Mouse (Mus musculus): Measurements from ENCODE around the gene Hprt.
"Not testable (repeated sequence)": the region's sequence is repeated elsewhere in the genome, so short reads cannot be mapped to it uniquely, and the experiment has no call there.

The Hprt gene

DNA sequence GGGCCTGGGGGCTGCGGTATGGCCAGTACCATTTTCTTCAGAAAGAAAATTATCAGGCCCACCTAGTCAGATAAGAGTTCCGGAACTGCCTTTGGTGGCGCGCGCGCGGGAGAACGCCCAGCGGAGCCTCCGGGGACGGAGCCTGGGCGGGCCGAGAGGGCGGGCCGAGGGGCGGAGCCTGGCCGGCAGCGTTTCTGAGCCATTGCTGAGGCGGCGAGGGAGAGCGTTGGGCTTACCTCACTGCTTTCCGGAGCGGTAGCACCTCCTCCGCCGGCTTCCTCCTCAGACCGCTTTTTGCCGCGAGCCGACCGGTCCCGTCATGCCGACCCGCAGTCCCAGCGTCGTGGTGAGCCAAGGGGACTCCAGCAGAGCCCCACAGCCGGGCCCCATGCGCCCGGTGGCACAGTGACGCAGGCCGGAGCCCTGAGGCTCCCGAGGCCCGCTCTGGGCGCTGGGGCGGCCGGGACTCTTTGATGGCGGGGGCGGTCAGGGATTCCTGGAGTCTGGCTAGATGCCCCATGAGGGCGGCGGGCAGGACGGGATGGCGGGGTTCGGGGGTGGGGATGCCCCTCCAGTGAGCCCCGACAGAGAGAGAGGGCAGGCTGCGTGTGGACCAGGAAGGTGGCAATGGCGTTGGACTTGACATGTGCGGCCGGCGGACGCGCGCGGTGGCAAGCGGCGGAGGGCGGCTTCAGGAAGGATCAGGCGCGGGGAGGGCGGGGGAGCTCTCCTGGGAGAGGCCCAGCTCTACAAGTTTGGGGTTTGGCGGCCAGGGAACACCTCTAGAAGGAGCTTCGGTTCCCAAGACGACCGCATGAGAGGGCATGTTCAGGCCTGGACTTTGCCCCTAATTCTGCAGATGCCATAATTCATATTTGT is at the start of gene Hprt:
Hprt (plus strand) TSS at position 233 of the 879 bp plus-strand sequence.
- peak; percentile 90 for DNase-seq (ENCODE audit: low read depth)

DNA sequence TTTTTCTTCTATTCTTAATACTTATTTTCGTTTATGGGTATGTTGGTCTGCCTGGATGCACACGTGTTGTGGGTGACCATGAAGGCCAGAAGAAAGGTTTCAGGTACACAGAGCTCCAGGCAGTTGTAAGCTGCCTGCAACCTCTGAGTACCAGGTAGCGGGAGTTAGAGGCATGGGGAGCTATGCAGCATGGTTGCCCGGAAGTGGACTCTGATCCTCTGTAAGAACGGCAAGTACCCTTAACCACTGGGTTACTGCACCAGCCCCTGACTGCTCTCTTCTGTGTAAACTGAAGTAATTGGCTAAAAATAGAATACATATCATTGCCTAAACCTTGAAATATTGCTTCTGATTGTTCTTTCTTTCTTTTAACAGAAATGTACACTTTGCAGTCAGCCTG is 42.4 kb upstream of the Hprt start:
- no peak for DNase-seq (ENCODE audit: low read depth)

DNA sequence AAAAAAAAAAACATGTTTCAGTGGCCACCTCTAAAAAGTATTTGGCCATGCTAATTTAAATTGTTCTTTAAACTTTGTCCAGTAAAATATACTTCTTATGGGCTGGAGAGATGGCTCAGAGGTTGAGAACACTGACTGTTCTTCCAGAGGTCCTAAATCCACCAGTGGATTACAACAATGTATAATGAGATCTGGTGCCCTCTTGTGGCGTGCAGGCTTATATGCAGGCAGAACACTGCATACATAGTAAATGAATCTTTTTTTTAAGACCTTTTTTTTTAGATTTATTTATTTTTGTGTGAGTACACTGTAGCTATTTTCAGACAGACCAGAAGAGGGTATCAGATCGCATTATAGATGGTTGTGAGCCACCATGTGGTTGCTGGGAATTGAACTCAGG is 38.2 kb upstream of the Hprt start:
- DNase-seq (ENCODE audit: low read depth) = peak; percentile 48

DNA sequence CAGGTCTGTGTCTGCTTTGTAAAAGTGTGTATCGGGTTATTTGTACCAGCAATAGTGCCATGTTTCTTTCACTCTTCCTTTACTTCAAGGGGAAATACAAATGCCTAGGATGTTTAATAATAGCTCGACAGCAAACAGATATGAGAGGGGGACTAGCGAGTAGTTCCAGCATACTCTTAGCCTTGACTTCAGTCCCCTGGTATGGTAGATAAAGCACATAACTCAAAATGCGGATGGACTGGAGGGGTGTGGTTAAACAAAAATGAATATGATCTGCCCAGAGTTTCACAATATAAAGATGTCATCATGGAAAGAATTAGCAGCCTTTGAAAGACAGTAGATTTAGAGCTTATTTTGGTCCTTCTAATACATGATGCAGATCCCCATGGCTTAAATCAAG is 31.0 kb upstream of the Hprt start:
- no peak for DNase-seq (ENCODE audit: low read depth)

DNA sequence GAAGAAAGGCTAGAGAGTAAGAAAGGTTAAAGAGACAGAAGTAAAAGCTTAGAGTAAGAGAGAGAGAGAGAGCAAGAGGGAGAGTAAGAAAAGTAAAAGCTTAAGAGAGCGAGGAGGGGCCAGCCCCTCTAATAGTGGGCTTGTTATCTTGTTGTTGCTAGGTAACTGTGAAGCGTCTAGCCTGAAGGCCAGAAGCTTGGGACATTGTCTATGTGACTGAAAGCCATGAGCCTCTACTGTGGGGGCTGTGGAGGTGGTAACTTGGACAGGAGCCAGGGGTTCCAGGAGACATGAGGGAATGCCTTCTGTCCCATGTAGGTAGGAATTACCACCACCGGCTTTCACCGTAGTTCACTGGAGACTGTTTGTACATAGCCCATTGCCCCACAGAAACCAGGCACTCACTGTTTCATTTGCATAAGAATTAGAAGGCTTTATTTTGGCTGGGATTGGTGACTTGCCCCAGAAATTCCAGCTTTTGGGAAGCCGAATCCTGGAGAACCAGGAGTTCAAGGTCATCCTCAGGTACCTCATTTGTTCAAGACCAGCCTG is 26.3 kb upstream of the Hprt start:
- DNase-seq (ENCODE audit: low read depth) = no peak

DNA sequence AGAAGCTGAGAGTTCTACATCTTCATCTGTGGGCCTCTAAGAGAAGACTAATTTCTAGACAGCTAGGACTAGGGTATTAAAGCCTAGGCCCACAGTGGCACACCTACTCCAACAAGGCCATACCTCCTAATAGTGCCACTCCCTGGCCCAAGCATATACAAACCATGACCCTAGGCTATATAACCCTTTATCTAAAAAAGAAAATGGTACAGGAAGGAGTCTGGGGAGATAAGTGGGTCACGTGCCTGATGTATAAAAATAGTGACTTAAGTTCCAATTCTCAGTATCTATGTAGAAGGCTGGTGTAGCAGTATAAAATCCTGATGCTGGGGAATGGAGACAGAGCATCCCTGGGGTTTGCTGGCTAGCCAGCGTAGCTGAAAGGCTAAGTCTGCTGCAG is 22.8 kb upstream of the Hprt start:
- no peak for DNase-seq (ENCODE audit: low read depth)

DNA sequence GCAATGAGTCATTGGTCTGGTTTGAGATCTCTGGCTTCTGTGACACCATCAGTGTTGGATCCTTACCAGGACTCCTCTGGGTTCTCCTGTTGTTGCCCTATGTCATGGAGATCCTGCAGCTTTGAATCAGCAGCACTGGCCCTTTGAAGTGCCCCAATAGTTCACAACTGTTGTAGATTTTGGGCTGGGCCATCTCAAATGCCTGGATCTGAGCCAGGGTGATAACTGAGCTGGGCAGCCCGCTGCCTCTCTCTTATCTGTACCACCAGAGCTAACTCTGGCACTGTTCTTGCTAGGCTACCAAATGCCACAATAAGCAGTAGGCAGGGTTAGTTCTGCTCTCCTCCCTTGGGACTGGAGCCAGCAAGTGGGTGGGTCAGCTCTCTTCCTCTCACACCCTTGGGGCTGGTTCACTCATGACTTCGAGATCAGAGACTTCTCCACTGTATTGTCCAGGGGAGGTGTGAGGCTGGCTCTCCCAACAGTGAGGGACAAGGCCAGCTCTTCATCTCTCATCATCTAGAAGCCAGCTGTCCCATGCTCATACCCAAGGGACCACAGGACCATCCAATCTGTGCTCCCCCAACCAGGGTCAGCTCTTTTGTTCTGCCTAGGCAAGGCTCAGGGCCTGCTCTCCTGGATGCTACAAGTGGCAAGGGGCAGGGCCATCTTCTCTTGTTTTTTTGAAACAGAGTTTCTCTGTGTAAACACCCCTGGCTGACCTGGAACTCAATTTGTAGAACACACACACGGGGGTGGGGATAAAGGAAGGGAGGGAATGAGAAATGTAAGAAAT is 16.5 kb upstream of the Hprt start:
- no peak for DNase-seq (ENCODE audit: low read depth)

DNA sequence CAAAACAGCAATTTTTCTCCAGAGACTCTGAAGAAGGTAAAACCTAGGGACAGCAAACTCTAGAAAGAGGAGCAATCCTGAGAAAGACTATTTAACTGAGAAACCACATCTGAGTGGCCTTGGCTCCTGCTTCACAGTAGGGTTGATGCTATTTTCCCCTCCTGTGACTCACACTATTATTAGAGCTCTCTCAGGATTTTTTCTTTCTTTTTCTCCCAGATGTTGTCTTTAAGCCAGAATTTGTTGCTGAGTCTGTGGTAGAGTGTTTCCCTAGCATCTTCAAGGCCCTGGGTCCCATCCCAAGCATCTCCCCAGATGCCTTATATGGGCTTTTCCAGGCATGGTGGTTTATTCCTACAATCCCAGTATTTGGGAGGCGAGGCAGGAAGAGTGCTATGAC is 15.8 kb upstream of the Hprt start:
- no peak for DNase-seq (ENCODE audit: low read depth)

DNA sequence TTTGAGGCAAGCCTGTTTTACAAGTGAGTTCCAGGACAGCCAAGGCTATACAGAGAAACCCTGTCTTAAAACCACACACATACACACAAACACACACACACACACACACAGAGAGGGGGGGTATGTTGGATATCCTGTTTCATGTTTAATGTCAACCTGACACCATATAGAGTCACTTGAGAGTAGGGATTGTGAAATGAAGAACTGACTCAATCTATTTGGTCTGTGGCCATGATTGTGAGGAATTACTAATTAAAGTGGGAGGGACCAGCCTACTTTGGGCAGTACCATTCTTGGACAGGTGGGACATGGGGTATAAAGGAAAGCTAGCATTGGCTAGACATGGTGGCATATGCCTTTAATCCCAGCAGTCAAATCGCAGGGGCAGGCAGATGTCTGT is 15.3 kb upstream of the Hprt start:
- DNase-seq (ENCODE audit: low read depth) = no peak

DNA sequence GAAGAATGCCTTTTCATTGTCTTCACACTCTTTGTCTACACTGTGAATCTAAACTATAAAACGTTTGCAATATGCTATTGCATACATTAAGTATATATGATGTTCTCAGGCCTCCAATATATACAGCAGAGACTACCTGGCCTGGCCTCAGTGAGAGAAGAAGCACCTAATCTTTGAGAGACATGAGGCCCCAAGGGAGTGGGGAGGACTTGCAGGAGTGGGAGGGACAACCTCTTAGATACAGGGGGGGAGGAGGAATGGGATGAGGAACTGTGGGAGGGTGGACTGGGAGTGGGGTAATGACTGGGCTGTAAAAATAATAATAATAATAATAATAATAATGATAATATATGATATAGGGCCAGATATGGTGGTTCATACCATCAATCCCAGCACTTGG is 9.4 kb upstream of the Hprt start:
- no peak for DNase-seq (ENCODE audit: low read depth)

DNA sequence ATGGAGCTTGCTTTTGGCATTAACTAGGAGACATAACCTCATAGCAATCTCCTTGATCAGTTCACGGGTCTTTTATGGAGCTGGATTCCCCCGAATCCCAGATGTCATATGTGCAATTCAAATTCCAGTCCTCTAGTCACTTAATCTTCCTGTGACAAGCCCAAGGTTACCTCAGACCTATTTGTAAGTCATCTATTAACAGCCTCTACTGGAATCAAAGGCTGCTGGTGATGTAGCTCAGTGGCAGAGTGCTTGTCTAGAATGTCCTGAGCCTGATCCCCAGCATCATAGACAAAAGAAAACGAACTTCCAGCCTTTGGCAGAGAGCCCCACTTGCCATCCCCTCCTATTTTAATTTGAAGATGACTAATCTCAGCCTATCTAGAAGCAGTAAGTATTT is 6.6 kb upstream of the Hprt start:
- DNase-seq (ENCODE audit: low read depth) = no peak

DNA sequence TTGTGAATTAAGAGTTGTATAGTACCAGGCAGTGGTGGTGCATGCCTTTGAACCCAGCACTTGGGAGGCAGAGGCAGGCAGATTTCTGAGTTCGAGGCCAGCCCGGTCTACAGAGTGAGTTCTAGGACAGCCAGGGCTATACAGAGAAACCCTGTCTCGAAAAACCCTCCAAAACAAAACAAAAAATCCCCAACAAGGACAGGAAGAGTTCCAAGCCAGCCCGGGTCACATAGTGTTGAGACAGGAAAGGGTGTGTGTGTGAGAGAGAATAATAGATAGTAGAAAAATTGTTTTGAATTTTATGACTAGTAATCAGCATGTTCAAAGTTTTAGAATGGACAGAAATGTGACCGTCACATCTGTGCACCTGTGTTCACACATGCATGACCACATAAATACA is 6.8 kb downstream of the Hprt start:
- not testable (repeated sequence) for DNase-seq (ENCODE audit: low read depth)

DNA sequence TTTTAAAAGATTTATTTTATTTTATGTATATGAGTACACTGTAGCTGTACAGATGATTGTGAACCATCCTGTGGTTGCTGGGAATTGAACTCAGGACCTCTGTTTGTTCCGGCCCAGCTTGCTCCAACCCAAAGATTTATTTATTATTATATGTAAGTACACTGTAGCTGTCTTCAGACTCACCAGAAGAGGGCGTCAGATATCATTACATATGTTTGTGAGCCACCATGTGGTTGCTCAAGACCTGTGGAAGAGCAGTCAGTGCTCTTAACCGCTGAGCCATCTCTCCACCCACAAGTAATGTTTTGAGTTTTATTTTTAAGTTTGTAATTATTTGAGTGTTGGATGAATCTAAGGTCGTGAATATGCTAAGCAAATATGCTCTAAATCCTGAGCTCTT is 16.9 kb downstream of the Hprt start:
- peak; percentile 54 for DNase-seq (ENCODE audit: low read depth)

DNA sequence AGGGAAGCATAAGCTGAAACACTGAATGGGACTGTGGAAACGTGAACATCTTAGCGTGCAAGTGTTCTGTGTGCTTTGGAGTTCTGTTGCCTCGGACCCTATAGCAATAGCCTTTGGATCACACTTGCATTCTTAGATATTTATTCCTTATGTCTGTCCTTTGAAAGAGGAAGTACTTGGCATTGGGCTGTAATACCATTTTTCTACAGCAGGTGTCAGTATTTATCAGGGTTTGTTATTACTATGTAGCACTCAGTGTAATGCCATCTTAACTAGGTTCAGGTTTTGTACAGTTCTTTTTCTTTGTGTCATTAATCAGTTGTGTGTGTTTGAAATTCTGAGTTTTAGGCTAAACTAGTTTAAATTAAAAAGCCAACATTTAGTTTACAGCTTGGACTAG is 18.1 kb downstream of the Hprt start:
- peak; percentile 87 for DNase-seq (ENCODE audit: low read depth)

DNA sequence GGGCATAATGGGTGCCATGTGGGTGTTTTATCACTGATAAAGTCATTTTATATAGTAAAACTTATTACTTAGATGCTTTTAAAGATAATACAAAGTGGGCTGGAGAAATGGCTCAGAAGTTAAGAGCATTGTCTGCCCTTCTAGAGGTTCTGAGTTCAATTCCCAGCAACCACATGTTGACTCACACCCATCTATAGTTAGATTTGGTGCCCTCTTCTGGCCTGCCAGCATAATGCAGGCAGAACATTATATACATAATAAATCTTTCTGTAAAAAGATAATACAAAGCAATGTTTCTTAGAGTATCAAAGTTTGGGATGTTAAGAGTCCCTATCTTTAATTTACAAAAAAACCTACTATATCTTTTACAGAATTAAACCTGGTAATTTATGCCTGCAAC is 27.6 kb downstream of the Hprt start:
- peak; percentile 37 for DNase-seq (ENCODE audit: low read depth)

DNA sequence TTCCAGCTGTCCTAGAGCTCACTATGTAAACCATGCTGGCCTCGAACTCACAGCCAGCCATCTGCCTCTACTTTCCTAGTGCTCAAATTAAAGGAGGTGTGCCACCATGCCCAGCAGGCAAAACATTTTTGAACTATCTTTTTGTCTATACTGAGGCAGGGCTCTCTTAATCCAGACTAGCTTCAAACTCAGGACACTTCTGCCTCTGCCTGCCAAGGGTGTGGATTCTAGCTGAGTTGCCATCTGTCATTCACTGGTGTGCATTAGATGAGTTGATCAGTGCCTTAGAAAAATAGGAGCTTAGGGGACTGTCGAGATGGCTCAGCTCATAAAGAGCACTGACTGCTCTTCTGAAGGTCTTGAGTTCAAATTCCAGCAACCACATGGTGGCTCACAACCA is 35.1 kb downstream of the Hprt start:
- DNase-seq (ENCODE audit: low read depth) = no peak

DNA sequence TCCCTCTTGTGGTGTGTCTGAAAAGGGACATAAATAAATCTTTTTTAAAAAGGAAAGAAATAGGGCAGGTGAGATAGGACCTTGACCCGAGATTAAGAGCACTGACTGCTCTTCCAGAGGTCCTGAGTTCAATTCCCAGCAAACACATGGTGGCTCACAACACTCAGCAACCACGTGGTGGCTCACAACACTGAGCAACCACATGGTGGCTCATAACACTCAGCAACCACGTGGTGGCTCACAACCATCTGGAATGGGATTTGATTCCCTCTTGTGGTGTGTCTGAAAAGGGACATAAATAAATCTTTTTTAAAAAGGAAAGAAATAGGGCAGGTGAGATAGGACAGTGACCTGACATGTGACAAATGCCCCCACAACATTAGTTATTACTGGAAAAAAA is 36.3 kb downstream of the Hprt start:
- DNase-seq (ENCODE audit: low read depth) = not testable (repeated sequence)

DNA sequence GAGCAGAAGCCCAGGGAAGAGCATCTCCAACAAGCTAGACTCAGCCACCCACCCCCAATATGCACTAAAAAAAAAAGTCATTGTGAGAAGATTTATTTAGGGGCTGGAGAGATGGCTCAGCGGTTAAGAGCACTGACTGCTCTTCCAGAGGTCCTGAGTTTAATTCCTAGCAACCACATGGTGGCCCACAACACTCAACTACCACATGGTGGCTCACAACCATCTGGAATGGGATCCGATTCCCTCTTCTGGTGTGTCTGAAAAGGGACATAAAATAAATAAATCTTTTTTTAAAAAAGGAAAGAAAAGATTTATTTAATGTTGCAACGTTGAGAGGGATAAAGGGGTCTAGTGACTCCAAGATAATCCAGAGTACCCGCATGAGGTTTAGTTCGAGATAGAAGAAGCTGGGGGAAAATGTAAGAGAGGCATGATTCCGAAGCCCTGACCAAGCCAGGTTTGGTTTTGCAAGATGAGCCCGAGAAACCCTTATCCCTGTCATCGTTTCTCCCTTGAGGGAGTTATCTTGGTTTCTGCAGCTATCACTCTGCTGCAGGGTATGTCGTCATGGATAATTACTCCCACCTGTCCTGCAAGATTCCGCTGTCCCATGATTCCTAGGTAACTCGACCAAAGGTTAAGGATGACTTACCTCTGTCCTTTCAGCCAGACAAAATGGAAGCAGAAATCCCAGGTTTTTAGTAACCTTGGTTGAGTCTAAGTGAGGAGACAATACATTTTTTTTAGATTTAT is 37.7 kb downstream of the Hprt start:
- no peak for DNase-seq (ENCODE audit: low read depth)

DNA sequence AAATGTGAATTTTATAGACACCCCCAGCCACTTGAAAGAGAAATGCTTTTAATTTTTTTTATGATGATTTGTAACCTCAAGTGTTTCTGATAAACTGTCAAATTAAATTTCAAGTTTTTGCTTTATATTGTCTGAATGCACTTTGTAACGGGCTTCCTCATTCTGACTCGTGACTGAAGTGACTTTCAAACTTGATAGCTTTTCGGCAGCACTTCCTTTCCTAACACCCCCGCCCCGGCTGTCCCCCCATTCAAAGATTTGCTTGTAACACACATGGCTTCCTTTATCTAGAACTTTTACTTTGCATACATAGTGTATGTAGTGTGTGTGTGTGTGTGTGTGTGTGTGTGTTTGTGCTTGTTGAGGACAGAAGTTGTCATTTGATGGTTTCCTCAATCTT is 41.6 kb downstream of the Hprt start:
- no peak for DNase-seq (ENCODE audit: low read depth)

DNA sequence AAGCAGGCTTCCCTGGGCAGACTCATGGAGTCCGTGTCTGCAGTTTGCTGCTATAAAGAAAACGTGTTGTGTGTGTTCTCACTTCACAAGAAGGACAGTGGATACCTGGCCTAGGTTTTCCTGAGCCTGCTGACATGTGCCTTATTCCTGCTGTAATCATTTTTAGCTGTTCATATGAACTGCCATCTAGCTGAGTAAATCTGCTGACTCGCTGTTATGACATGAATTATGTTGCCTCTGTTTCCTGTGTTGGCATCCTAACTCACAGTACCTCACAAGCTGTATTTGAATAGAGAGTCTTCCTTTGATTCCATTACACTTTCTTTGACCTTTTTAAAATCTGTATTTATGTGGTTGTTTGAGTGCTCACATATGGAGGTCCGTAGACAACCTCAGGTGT is 50.3 kb downstream of the Hprt start:
- DNase-seq (ENCODE audit: low read depth) = no peak

DNA sequence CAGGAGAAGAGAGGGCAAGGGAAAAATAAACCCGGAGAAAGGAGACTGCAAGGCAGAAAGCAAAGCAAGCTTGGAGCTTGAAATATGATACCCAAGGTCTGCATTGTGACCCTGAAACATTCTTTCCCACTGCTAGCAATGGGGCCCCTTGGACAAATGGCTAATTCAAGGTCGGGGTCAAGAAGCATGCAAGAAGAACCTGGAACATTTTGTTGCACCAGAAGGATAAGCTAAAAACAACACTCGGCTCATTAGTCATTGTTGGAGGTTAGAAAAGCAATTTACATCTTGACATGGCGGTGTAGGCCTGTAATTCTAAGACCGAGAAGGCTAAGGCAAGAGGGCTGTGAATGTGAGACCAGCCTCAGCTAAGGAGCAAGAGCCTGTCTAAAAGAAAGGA is 51.7 kb downstream of the Hprt start:
- DNase-seq (ENCODE audit: low read depth) = no peak

DNA sequence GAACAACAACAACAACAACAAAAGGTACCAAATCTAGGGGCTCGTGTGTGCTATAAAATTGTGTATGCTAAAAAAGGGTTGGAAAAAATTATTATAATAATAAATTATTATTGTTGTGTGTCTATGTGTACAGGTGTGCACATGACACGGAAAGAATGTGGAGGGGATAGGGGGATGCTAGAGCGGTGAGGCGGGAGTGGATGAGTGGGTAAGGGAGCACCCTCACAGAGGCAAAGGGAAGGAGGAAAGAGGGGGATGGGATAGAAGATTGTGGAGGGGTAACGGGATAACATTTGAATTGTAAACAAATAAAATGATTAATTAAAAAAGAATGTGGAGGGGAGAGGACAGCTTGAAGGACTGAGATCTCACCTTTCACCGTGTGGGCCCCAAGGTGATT is 52.2 kb downstream of the Hprt start:
- DNase-seq (ENCODE audit: low read depth) = no peak

All from induced T-regulatory cell, adult 2 months (primary cell).